Mouse (Mus musculus): ENCODE measurements around the gene Zp1.

DNA sequence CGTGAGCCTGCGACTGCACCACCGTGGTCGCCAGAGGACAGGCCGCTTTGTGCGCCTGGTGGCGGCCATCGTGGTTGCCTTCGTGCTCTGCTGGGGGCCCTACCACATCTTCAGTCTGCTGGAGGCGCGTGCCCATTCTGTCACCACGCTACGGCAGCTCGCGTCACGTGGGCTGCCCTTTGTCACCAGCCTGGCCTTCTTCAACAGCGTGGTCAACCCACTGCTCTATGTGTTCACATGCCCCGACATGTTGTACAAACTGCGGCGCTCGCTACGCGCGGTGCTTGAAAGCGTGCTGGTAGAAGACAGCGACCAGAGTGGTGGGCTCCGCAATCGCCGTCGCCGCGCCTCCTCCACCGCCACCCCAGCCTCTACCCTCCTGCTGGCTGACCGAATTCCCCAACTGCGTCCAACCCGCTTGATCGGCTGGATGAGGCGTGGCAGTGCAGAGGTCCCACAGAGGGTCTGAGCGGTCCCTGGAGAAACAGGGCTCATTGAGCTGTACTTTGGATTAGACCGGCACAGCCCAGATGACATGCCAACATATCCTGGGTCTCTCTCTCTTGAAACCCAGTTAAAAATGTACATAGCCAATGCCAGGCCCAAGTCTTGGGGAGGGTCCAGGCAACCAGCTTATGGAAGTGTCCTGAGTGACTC is 20.5 kb upstream of the Zp1 start:
- TF ChIP-seq CTCF (IDR thresholded peaks at IDR 0.05; ENCODE audit: control insufficient read depth, insufficient read depth, low read length), result no peak
- TF ChIP-seq POLR2A (IDR thresholded peaks at IDR 0.05; ENCODE audit: borderline replicate concordance, control insufficient read depth, low read depth, low read length), result 0 out of 2 replicates have a peak, but pooled peaks have one; percentile 5
